Mouse (Mus musculus) hindbrain, postnatal 0 days (tissue): ENCODE results near the gene Tox2. TPM values are rescaled to one million over a fixed set of nuclear protein-coding genes. Genes with fewer than 3 reads are reported as not detected.

Experiments
- ATAC-seq: fragments of 200-750 bp; cut with Nextera tagmentation; 2 replicates; pipeline ENCODE4 v1.8.0; 2017; ENCODE audit warnings: mild to moderate bottlenecking, moderate TSS enrichment, moderate library complexity
- DNase-seq: peaks from one replicate; pipeline ENCODE4 v3.0.0-alpha.2; 2015; ENCODE audit warnings: low spot score
- H3K27ac ChIP-seq: fragments of 300-500 bp; sonication (generic); 2 replicates; pipeline ENCODE4 v1.5.1; 2014; ENCODE audit warnings: mild to moderate bottlenecking
- H3K27me3 ChIP-seq: fragments of 300-500 bp; sonication (generic); 2 replicates; pipeline ENCODE4 v1.6.1; 2014; ENCODE audit warnings: low read length, mixed read lengths; ENCODE audit not compliant: insufficient read depth
- H3K36me3 ChIP-seq: fragments of 300-500 bp; sonication (generic); 2 replicates; pipeline ENCODE4 v1.6.1; 2014; ENCODE audit warnings: low read length, mixed read lengths; ENCODE audit not compliant: insufficient read depth
- H3K4me1 ChIP-seq: fragments of 300-500 bp; sonication (generic); 2 replicates; pipeline ENCODE4 v1.6.1; 2014; ENCODE audit warnings: antibody characterized with exemption, low read length, mixed read lengths; ENCODE audit not compliant: insufficient read depth
- H3K4me2 ChIP-seq: fragments of 300-500 bp; sonication (generic); 2 replicates; pipeline ENCODE4 v1.6.1; 2014; ENCODE audit warnings: low read depth, mild to moderate bottlenecking, low read length, moderate library complexity, mixed read lengths
- H3K4me3 ChIP-seq: fragments of 300-500 bp; sonication (generic); 2 replicates; pipeline ENCODE4 v1.5.1; 2014; ENCODE audit warnings: low read length
- H3K9ac ChIP-seq: fragments of 300-500 bp; sonication (generic); replicated peaks from 2 replicates; pipeline ENCODE4 v1.6.1; 2014; ENCODE audit warnings: mild to moderate bottlenecking, low read length, moderate library complexity, mixed read lengths
- H3K9me3 ChIP-seq: fragments of 300-500 bp; sonication (generic); 2 replicates; pipeline ENCODE4 v1.6.1; 2016; ENCODE audit warnings: low read length, mixed read lengths
- CTCF ChIP-seq: IDR thresholded peaks from 2 replicates; pipeline ENCODE4 v1.5.1; 2016; ENCODE audit warnings: antibody characterized with exemption, control low read depth, low read depth
- WGBS: fragments of 180-500 bp; shearing (Covaris S2); extraction: QIAGEN DNeasy Blood & Tissue Kit; methylation state at CpG from one replicate; pipeline ENCODE4 v1.1.7; 2014; 5-methylcytosine and 5-hydroxymethylcytosine counted together
- polyA plus RNA-seq: library from polyadenylated mRNA; unstranded; fragments of >200 nt; fragmentation: Nextera tagmentation; extraction: Ambion mirVana; gene quantifications from 2 replicates; pipeline ENCODE4 v1.2.1, GENCODE M21; 2015
- total RNA-seq: library from RNA; depleted of rRNA; stranded (reverse); fragments of >200 nt; gene quantifications from 2 replicates; pipeline ENCODE4 v1.2.3, GENCODE M21; 2014; rRNA removed

Tox2 gene
- total RNA-seq = 4.3 and 5.0 TPM in 2 replicates
- polyA plus RNA-seq = 15.2 and 19.1 TPM in 2 replicates

- TF ChIP-seq CTCF = peak; percentile 36
- peaks cover 10% of the 10 kb centered on the region; the same call in 1 of the 2 replicates for H3K27me3 ChIP-seq
- ATAC-seq = peak; percentile 72
Measured at GRCm38 (mm10) chr2:163202884-163203634, at the start of gene Tox2. Tox2 (plus strand) TSS chr2:163203125.

GRCm38 (mm10) chr2:163154673-163155072 lies 48.3 kb upstream of the Tox2 start:
- no peak overlapping the region for H3K9ac ChIP-seq
- ATAC-seq (no peak), DNase-seq (no peak)
- H3K9me3 ChIP-seq = no peaks in the 10 kb centered on the region
- H3K27me3 ChIP-seq = no peaks in the 10 kb centered on the region
- WGBS = 91% methylated on average over 8 of the region's 8 CpGs
- no peak overlapping the region for H3K4me2 ChIP-seq
- H3K4me3 ChIP-seq = no peak overlapping the region
- no peaks in the 10 kb centered on the region for H3K36me3 ChIP-seq
- no peak overlapping the region for H3K27ac ChIP-seq
- no peak for TF ChIP-seq CTCF
- H3K4me1 ChIP-seq = no peaks in the 10 kb centered on the region; the same call in 1 of the 2 replicates

More at GRCm38 (mm10) chr2:163202884-163203634, at the start of gene Tox2:
- under 1% methylated on average over 70 of the region's 79 CpGs for WGBS
- Histone ChIP-seq H3K4me2 (peak within 1 kb of the TSS; percentile 57), H3K36me3 (no peaks in the 10 kb centered on the region), H3K27ac (no peak within 1 kb of the TSS; the same call in 1 of the 2 replicates), H3K4me3 (peak within 1 kb of the TSS; percentile 46), H3K4me1 (no peaks in the 10 kb centered on the region), H3K9ac (peak within 1 kb of the TSS; percentile 51), H3K9me3 (no peaks in the 10 kb centered on the region)
- peak; percentile 73 for DNase-seq

DNA sequence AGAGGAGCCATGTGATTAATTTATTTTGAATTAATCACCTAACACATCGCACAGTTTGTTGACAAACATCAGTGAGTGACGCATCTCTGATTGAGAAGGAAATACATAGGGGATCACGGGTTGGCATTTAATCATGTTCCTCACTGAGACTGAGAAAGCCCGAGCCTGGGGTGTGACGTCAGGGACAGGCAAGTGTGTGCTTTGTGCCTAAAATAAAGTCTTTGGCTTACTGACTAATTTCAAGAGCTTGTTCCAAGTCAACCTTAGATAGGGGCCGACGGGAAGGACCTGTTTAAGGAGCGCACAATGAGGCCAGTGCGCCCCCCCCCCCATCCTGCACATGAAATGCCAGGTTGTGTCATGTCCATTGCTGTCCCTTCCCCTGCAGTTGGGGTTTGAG lies 43.9 kb upstream of the Tox2 start:
- no peak overlapping the region for H3K27ac ChIP-seq
- H3K36me3 ChIP-seq = no peaks in the 10 kb centered on the region
- DNase-seq (no peak), ATAC-seq (no peak)
- no peak overlapping the region for H3K4me2 ChIP-seq
- H3K27me3 ChIP-seq = no peaks in the 10 kb centered on the region
- 88% methylated on average over 9 of the region's 9 CpGs for WGBS
- TF ChIP-seq CTCF = no peak
- no peak overlapping the region for H3K4me3 ChIP-seq
- no peak overlapping the region for H3K9ac ChIP-seq
- no peaks in the 10 kb centered on the region for H3K9me3 ChIP-seq
- H3K4me1 ChIP-seq = no peaks in the 10 kb centered on the region

DNA sequence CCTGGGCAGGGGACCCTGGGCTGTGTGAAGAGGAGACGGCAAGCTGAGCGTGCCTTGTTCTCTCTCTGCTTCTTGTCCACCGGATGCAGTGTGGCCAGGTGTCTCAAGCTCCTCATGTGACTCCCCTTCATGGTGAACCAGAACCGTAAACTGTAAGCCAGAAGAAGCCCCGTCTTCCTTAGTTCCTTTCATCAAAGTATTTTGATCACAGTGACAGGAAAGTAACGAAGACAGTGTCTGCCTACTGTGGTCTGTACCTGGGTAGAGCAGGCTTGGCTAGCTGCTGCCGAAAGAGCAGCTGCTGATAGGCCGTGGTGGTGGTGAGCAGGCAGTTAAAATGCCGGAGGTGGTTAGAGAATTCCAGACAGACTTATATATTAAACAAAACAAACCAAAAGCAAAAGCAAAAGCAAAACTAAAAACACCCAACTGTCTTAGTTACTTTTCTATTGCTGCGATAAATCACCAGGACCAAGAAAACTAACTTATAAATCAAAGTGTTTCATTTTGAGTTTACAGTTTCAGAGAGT lies 38.4 kb upstream of the Tox2 start:
- no peaks in the 10 kb centered on the region for H3K9me3 ChIP-seq
- no peak overlapping the region for H3K4me2 ChIP-seq
- H3K4me3 ChIP-seq = no peak overlapping the region
- H3K27me3 ChIP-seq = no peaks in the 10 kb centered on the region
- no peak for TF ChIP-seq CTCF
- ATAC-seq (no peak), DNase-seq (no peak)
- H3K9ac ChIP-seq = no peak overlapping the region
- 87% methylated on average over 10 of the region's 10 CpGs for WGBS
- H3K27ac ChIP-seq = no peak overlapping the region
- H3K4me1 ChIP-seq = no peaks in the 10 kb centered on the region
- no peaks in the 10 kb centered on the region for H3K36me3 ChIP-seq

GRCm38 (mm10) chr2:163166067-163166805 lies 36.7 kb upstream of the Tox2 start:
- H3K27me3 ChIP-seq = no peaks in the 10 kb centered on the region
- peak; percentile 21 for DNase-seq
- 49% methylated on average over 13 of the region's 13 CpGs for WGBS

GRCm38 (mm10) chr2:163171891-163172290 lies 31.0 kb upstream of the Tox2 start:
- no peak overlapping the region for H3K9ac ChIP-seq
- no peaks in the 10 kb centered on the region for H3K36me3 ChIP-seq
- H3K27ac ChIP-seq = no peak overlapping the region
- DNase-seq (peak; percentile 43), ATAC-seq (no peak)
- no peak for TF ChIP-seq CTCF
- H3K4me2 ChIP-seq = no peak overlapping the region
- no peaks in the 10 kb centered on the region for H3K4me1 ChIP-seq
- H3K9me3 ChIP-seq = no peaks in the 10 kb centered on the region
- 66% methylated on average over 11 of the region's 11 CpGs for WGBS
- H3K27me3 ChIP-seq = no peaks in the 10 kb centered on the region
- no peak overlapping the region for H3K4me3 ChIP-seq

More at GRCm38 (mm10) chr2:163166067-163166805, 36.7 kb upstream of the Tox2 start:
- H3K9ac ChIP-seq = no peak overlapping the region
- peak; percentile 53; the same call in 1 of the 2 replicates for ATAC-seq
- no peak overlapping the region for H3K27ac ChIP-seq
- H3K9me3 ChIP-seq = no peaks in the 10 kb centered on the region
- H3K4me1 ChIP-seq = no peaks in the 10 kb centered on the region
- no peaks in the 10 kb centered on the region for H3K36me3 ChIP-seq
- H3K4me3 ChIP-seq = no peak overlapping the region
- H3K4me2 ChIP-seq = no peak overlapping the region
- TF ChIP-seq CTCF = no peak
